Mouse (Mus musculus) erythroblast, embryonic 14.5 days (primary cell): ENCODE measurements around the gene Calr. TPM values are rescaled to one million over a fixed set of nuclear protein-coding genes. Genes with fewer than 3 reads are reported as not detected.

Experiments
- H3K27me3 ChIP-seq: 2 replicates; pipeline ENCODE4 v1.6.1; 2012; ENCODE audit warnings: inconsistent platforms; ENCODE audit not compliant: control insufficient read depth
- H3K36me3 ChIP-seq: 2 replicates; pipeline ENCODE4 v1.6.1; 2012; ENCODE audit warnings: mild to moderate bottlenecking, inconsistent platforms; ENCODE audit not compliant: control insufficient read depth
- H3K4me1 ChIP-seq: 2 replicates; pipeline ENCODE4 v1.6.1; 2012; ENCODE audit warnings: inconsistent platforms; ENCODE audit not compliant: control insufficient read depth
- H3K4me3 ChIP-seq: replicated peaks from 2 replicates; pipeline ENCODE3; 2012; ENCODE audit warnings: moderate library complexity, mild to moderate bottlenecking, inconsistent platforms
- H3K9me3 ChIP-seq: 2 replicates; pipeline ENCODE4 v1.6.1; 2012; ENCODE audit warnings: low read length, inconsistent platforms, mixed read lengths; ENCODE audit not compliant: control insufficient read depth
- GATA1 ChIP-seq: IDR thresholded peaks from 2 replicates; pipeline ENCODE4 v1.6.1; 2012; ENCODE audit warnings: low read length, inconsistent platforms, mixed read lengths
- TAL1 ChIP-seq: IDR thresholded peaks from 3 replicates; pipeline ENCODE4 v1.6.1; 2012; ENCODE audit warnings: low read length, inconsistent platforms, mixed read lengths
- polyA plus RNA-seq: library from polyadenylated mRNA; stranded (reverse); fragments of >175 nt; gene quantifications from 2 replicates; pipeline ENCODE4 v1.2.3, GENCODE M21; 2012

Gene Calr
- polyA plus RNA-seq, 1 experiment, result 30.9 TPM

DNA sequence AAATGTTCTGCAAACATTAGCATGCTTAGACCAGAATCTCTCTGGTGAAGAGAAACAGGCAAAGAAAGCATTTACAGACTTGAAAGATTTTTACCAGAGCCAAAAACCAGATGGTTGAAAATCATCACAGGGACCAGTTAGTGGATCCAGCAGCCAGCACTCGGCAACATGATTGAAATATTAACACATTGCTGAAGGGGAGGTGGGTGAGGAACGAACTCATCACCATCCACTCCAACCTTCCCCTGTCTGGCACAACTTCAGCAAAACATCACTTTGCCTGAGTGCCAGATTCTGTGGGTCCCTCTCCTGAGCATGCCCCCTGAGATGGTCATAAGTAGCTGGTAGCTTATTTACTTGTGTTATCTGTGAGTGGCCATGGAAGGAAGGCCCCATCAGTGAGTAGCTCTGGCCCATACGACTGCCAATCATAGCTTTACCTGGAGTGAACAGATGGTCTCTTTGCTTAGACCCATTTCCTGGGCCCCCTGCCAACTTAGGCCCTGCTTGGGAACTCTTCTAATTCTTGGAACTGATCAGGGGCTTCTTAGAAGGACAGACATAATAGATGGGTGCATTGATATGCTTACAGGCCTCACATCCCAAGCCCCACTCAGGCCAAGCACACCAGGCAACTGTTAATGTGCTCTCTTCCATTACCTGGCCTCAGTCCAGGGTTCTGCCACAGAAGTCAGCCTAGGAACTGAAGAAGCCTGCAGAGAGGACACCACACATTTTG lies 30.7 kb upstream of the Calr start:
- H3K36me3 ChIP-seq, result peaks cover 54% of the 10 kb centered on the region
- TF ChIP-seq GATA1 (no peak), TAL1 (no peak)
- H3K27me3 ChIP-seq, result no peaks in the 10 kb centered on the region
- no peak overlapping the region for H3K4me3 ChIP-seq
- H3K9me3 ChIP-seq, result no peaks in the 10 kb centered on the region
- peaks cover 48% of the 10 kb centered on the region for H3K4me1 ChIP-seq

GRCm38 (mm10) chr8:84874339-84874738 lies 27.6 kb upstream of the Calr start:
- H3K9me3 ChIP-seq, result no peaks in the 10 kb centered on the region
- TF ChIP-seq TAL1 (no peak), GATA1 (no peak)
- peaks cover 66% of the 10 kb centered on the region for H3K4me1 ChIP-seq
- no peaks in the 10 kb centered on the region for H3K27me3 ChIP-seq
- no peak overlapping the region for H3K4me3 ChIP-seq
- peaks cover 52% of the 10 kb centered on the region for H3K36me3 ChIP-seq

GRCm38 (mm10) chr8:84873016-84873415 lies 26.3 kb upstream of the Calr start:
- Histone ChIP-seq H3K9me3 (no peaks in the 10 kb centered on the region), H3K27me3 (no peaks in the 10 kb centered on the region), H3K4me1 (peaks cover 60% of the 10 kb centered on the region), H3K4me3 (peak overlapping the region; percentile 80), H3K36me3 (peaks cover 63% of the 10 kb centered on the region)
- no peak for TF ChIP-seq TAL1

DNA sequence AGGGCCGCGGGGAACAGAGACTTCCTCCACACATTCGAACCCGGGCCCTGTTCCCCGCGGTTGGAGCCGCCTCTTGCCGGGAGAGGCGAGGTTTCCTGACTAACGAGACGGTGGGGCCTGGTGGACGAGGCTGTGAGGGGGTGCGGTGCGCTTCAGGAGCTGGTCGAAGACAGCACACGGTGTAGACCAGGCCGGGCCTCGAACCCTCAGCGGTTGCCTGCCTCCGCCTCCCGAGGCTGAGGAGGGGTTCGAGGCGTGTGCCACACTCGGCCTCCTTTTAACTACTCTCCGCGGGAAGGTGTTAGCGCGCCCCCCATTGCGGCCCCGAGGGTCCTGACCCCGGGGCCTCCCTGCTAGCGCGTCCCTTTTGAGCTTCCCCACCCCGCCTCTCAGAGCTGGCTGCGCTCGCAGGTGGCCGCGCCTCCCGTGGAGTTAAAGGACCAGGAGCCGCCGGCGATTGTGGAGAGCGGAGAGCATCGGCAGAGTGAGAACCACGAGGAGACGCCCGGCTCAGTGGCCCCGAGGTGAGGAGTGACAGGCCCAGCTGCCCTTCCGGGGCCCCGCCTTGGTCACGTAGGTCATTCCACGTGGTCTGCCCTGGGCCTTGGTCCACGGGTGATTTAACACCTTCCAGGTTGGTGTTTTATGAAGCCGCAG lies 25.7 kb upstream of the Calr start:
- Histone ChIP-seq H3K27me3 (no peaks in the 10 kb centered on the region), H3K4me3 (peak overlapping the region; percentile 80), H3K36me3 (peaks cover 64% of the 10 kb centered on the region), H3K9me3 (no peaks in the 10 kb centered on the region), H3K4me1 (peaks cover 56% of the 10 kb centered on the region)
- no peak for TF ChIP-seq GATA1
- TF ChIP-seq TAL1, result no peak

- H3K27me3 ChIP-seq, result no peaks in the 10 kb centered on the region
- no peak for TF ChIP-seq TAL1
- no peak for TF ChIP-seq GATA1
- H3K9me3 ChIP-seq, result no peaks in the 10 kb centered on the region
- peak within 1 kb of the TSS; percentile 80 for H3K4me3 ChIP-seq
- H3K36me3 ChIP-seq, result peaks cover 65% of the 10 kb centered on the region
- H3K4me1 ChIP-seq, result peaks cover 50% of the 10 kb centered on the region
These were observed 24.9 kb upstream of the Calr start, which contains the start of gene Syce2 for GRCm38 (mm10) chr8:84871376-84872308. Gene Syce2 (plus strand): TSS chr8:84872111.

DNA sequence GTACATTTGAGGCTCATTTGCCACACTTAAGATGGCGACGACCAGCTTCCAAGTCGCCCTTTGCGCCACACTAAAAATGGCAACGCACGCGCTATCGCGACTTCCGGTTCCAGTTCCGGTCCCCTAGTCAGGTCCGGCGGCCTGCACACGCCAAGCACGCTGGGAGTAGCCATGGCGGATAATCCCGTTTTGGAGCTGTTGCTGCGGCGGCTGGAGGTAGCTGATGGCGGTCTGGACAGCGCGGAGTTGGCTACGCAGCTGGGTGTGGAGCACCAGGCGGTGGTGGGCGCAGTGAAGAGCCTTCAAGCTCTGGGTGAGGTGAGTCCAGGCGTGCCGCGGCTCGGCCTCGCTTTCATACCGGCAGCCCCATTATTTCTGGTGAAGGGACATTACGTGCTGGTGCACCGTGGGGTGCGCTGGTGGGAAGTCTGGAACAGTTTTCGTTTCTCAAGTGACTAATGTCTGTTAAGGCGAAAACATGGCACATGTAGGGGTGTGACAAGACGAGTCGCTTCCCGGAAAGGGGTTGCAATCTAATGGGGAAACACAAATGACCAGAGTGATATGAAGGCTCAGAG lies 10.2 kb upstream of the Calr start, which contains the start of gene Farsa:
Farsa (plus strand) TSS at position 126 of the 578 bp plus-strand sequence.
- H3K9me3 ChIP-seq, result no peaks in the 10 kb centered on the region
- H3K4me3 ChIP-seq, result peak within 1 kb of the TSS; percentile 88
- H3K36me3 ChIP-seq, result peaks cover 38% of the 10 kb centered on the region
- TF ChIP-seq TAL1 (no peak), GATA1 (no peak)
- H3K27me3 ChIP-seq, result no peaks in the 10 kb centered on the region
- H3K4me1 ChIP-seq, result peaks cover 43% of the 10 kb centered on the region

- H3K9me3 ChIP-seq, result no peaks in the 10 kb centered on the region
- H3K4me3 ChIP-seq, result peak overlapping the region; percentile 88
- H3K36me3 ChIP-seq, result peaks cover 33% of the 10 kb centered on the region
- H3K4me1 ChIP-seq, result peaks cover 41% of the 10 kb centered on the region
- no peaks in the 10 kb centered on the region for H3K27me3 ChIP-seq
- no peak for TF ChIP-seq GATA1
- no peak for TF ChIP-seq TAL1
These were observed 9.7 kb upstream of the Calr start for GRCm38 (mm10) chr8:84856434-84856833.

GRCm38 (mm10) chr8:84847684-84848435 lies 1.1 kb upstream of the Calr start:
- Histone ChIP-seq H3K4me3 (peak overlapping the region; percentile 79), H3K4me1 (peaks cover 47% of the 10 kb centered on the region), H3K9me3 (no peaks in the 10 kb centered on the region), H3K36me3 (peaks cover 35% of the 10 kb centered on the region), H3K27me3 (no peaks in the 10 kb centered on the region)
- TF ChIP-seq TAL1 (no peak), GATA1 (no peak)
